Mouse (Mus musculus): ENCODE data around the gene Gm10228. TPM values are rescaled to one million over a fixed set of nuclear protein-coding genes. Genes with fewer than 3 reads are reported as not detected.
"Not testable (repeated sequence)": the region's sequence is repeated elsewhere in the genome, so short reads cannot be mapped to it uniquely, and the experiment has no call there.

The Gm10228 gene
- not detected in 3 replicates for total RNA-seq (2017)

DNA sequence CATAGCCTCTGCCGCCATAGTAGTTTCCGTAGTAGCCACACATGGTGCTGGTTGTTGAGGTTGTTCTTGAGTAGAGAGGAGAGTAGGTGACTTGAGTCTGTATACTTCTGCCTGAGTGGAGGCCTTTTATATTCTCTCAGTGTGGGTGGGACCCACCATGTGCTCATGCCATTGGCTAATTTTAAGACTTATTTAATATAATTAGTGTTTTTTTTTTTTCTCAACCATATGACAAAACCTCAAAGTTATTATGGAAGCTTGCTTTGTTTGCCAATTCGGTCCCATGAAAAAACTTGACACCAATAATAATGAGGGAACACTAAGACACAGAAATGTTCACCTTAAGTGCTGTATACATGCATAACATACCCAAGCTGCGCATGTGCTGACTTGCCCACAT lies at the start of gene Gm10228:
Gm10228 (minus strand) TSS at position 101 of the 400 bp plus-strand sequence.
- not testable (repeated sequence) for ATAC-seq (replicated peaks; ENCODE audit: insufficient number of reproducible peaks, low FRiP score, low TSS enrichment, poor library complexity, severe bottlenecking)

DNA sequence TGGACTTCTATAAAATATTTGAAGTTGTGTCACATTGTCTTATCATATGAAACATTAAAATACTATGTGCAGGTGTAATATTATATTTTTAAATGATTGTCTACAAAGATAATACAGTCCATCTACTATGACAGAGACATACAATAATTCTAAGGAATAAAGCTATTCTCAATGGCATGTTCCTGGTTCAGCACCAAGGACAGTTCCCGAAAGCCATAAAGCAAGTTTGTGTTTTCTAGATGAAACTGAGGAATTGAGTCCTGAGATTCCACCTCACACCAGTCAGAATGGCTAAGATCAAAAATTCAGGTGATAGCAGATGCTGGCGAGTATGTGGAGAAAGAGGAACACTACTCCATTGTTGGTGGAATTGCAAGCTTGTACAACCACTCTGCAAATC lies 29.8 kb upstream of the Gm10228 start:
- ATAC-seq (replicated peaks; ENCODE audit: insufficient number of reproducible peaks, low FRiP score, low TSS enrichment, poor library complexity, severe bottlenecking) = not testable (repeated sequence)

GRCm38 (mm10) chr16:89063902-89064301 lies 22.6 kb upstream of the Gm10228 start, which contains the start of gene 1110025L11Rik:
TSS of gene 1110025L11Rik (minus strand) at chr16:89064002.
- not testable (repeated sequence) for ATAC-seq (replicated peaks; ENCODE audit: insufficient number of reproducible peaks, low FRiP score, low TSS enrichment, poor library complexity, severe bottlenecking)

- no peak for ATAC-seq (replicated peaks; ENCODE audit: insufficient number of reproducible peaks, low FRiP score, low TSS enrichment, poor library complexity, severe bottlenecking)
These were observed 6.5 kb upstream of the Gm10228 start, which contains the start of gene Krtap6-5 for GRCm38 (mm10) chr16:89047783-89048182. TSS of gene Krtap6-5 (minus strand) at chr16:89047883.

- ATAC-seq (replicated peaks; ENCODE audit: insufficient number of reproducible peaks, low FRiP score, low TSS enrichment, poor library complexity, severe bottlenecking) = not testable (repeated sequence)
These were observed 9.9 kb downstream of the Gm10228 start, which contains the start of gene Krtap6-1 for GRCm38 (mm10) chr16:89031399-89031798. TSS of gene Krtap6-1 (plus strand) at chr16:89031699.

DNA sequence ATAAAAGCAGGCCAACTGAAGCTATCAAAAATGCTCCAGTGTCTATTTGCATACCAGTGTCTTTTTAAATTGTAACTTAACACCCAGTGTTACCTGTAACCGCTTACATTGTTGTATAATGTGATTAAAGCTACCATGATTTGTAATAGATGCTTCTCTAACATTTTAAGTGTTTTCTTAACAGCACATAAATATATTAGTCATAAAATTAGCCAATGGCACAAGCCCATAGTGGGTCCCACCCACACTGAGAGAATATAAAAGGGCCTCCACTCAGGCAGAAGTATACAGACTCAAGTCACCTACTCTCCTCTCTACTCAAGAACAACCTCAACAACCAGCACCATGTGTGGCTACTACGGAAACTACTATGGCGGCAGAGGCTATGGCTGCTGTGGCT lies 26.3 kb downstream of the Gm10228 start, which contains the start of gene Gm10229:
Gm10229 (plus strand) TSS at position 301 of the 400 bp plus-strand sequence.
- not testable (repeated sequence) for ATAC-seq (replicated peaks; ENCODE audit: insufficient number of reproducible peaks, low FRiP score, low TSS enrichment, poor library complexity, severe bottlenecking)

GRCm38 (mm10) chr16:89013973-89014372 lies 27.3 kb downstream of the Gm10228 start:
- ATAC-seq (replicated peaks; ENCODE audit: insufficient number of reproducible peaks, low FRiP score, low TSS enrichment, poor library complexity, severe bottlenecking) = no peak

GRCm38 (mm10) chr16:89010659-89011058 lies 30.6 kb downstream of the Gm10228 start, which contains the start of gene Krtap22-2:
TSS of gene Krtap22-2 (minus strand) at chr16:89010759.
- ATAC-seq (replicated peaks; ENCODE audit: insufficient number of reproducible peaks, low FRiP score, low TSS enrichment, poor library complexity, severe bottlenecking) = no peak

Other genes starting within 250 kb of the Gm10228 start
- gene Gm20741, start 229.3 kb downstream of the Gm10228 start, total RNA-seq (2017) = not detected in 3 replicates
- not detected in 3 replicates for gene Krtap15, start 221.3 kb downstream of the Gm10228 start, total RNA-seq (2017)
- gene Krtap14, start 215.3 kb downstream of the Gm10228 start, total RNA-seq (2017) = not detected in 3 replicates
- gene Krtap19-1, start 172.1 kb downstream of the Gm10228 start, total RNA-seq (2017) = not detected in 3 replicates
- not detected in 3 replicates for gene Krtap19-2, start 167.2 kb downstream of the Gm10228 start, total RNA-seq (2017)
- not detected in 3 replicates for gene Krtap19-3, start 163.4 kb downstream of the Gm10228 start, total RNA-seq (2017)
- gene Krtap19-4, start 156.4 kb downstream of the Gm10228 start, total RNA-seq (2017) = not detected in 3 replicates
- gene Krtap19-5, start 145.0 kb downstream of the Gm10228 start, total RNA-seq (2017) = not detected in 3 replicates
- gene Krtap19-9b, start 109.2 kb downstream of the Gm10228 start, total RNA-seq (2017) = not detected in 3 replicates
- gene Krtap16-3, start 78.6 kb downstream of the Gm10228 start, total RNA-seq (2017) = not detected in 3 replicates
- gene Krtap22-2, start 30.7 kb downstream of the Gm10228 start, total RNA-seq (2017) = not detected in 3 replicates
- not detected in 3 replicates for gene Gm10229, start 26.2 kb downstream of the Gm10228 start, total RNA-seq (2017)
- gene Krtap6-1, start 9.8 kb downstream of the Gm10228 start, total RNA-seq (2017) = not detected in 3 replicates
- gene Krtap6-5, start 6.4 kb upstream of the Gm10228 start, total RNA-seq (2017) = not detected in 3 replicates
- gene 1110025L11Rik, start 22.5 kb upstream of the Gm10228 start, total RNA-seq (2017) = not detected in 3 replicates
- not detected in 3 replicates for gene Krtap6-3, start 42.5 kb upstream of the Gm10228 start, total RNA-seq (2017)
- gene Gm6358, start 99.4 kb upstream of the Gm10228 start, total RNA-seq (2017) = not detected in 3 replicates
- gene Gm10061, start 109.6 kb upstream of the Gm10228 start, total RNA-seq (2017) = not detected in 3 replicates
- gene Gm9789, start 116.5 kb upstream of the Gm10228 start, total RNA-seq (2017) = not detected in 3 replicates
- gene Gm7735, start 128.0 kb upstream of the Gm10228 start, total RNA-seq (2017) = not detected in 3 replicates
- gene 1110057P08Rik, start 133.3 kb upstream of the Gm10228 start, total RNA-seq (2017) = not detected in 3 replicates
- gene Krtap20-2, start 164.4 kb upstream of the Gm10228 start, total RNA-seq (2017) = not detected in 3 replicates